Mouse (Mus musculus) thymus, postnatal 25 days (tissue): ENCODE results near the gene Olfr1436.
"Not testable (repeated sequence)": the region's sequence is repeated elsewhere in the genome, so short reads cannot be mapped to it uniquely, and the experiment has no call there.

Experiments
- DNase-seq: peaks from one replicate; pipeline ENCODE4 v3.0.0; 2022

Gene Olfr1436

DNA sequence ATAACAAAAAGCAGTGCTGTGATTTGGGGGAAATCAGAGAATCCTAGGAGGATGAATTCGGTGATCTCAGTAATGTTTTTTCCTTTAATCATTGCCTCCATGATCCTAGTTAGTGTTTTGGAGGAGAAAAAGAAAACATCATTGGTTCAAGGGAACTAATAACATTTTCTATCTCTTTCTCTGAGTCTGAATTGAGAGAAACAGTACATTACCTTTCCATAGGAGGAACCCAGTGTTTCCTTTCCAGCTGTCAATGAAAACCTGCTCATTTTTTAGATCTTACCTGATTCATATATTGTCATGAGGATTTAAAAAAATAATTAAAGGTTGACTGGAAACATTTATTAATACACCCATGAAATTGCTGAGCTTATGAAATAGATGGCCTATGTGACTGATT, at the start of gene Olfr1436:
Gene Olfr1436, minus strand, starts transcription at position 101 of the 400 bp plus-strand sequence.
- not testable (repeated sequence) for DNase-seq

DNA sequence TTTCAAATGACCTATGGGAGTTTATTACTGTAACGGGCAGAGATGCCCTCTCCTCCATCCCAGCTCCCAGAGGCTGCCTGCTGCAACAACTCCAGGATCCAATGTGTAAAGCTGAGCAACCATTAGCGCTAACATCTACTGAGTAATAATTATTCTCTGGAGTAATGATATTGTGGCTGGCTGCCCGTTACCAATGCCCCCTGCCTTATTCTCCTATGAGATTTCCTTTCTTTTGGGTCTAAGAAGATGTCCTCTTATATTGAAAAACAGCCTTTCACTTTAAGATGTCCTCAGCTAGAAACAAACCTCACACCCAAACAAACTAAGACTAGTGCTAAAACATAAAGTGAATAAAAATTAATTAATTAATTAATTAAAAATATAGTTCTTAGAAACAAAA, 36.9 kb upstream of the Olfr1436 start, which contains the start of gene Olfr1438-ps1:
Gene Olfr1438-ps1, minus strand, starts transcription at position 101 of the 400 bp plus-strand sequence.
- no peak for DNase-seq

DNA sequence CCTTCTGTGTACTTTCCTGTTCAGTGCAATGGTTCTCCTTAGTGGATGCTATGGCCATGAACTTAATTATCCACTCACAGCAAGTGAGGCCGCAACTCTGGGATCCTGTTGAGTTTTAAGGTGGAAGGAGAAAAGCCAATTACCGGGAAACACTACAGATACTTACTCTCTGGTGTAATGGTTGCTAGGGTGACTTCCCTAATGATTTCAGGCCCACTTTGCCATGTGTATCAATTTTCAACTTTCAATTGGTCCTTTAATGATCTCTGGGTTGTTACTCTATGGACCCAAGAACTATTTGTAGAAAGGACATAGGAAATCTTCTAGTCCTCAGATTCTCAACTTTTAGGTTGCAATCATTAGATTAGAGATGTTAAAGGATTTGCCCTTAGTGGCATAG, 26.1 kb upstream of the Olfr1436 start, which contains the start of gene Olfr1437:
Gene Olfr1437, minus strand, starts transcription at position 101 of the 400 bp plus-strand sequence.
- no peak for DNase-seq

DNA sequence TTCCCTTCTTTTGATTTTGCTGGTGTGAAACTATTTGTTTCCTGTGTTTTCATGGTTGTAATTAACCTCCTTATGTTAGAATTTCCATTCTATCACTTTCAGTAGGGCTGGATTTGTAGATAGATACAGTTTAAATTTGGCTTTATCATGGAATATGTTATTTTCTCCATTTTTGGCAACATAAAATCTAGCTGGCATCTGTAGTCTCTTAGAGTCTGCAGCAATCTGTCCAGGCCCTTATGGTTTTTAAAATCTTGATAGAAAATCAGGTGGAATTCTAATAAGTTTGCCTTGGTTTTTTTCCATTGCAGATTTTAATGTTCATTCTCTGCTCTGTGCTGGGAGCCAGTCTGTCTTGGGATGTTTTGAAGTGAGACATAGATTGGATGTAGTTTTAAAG, 6.0 kb downstream of the Olfr1436 start:
- no peak for DNase-seq

DNA sequence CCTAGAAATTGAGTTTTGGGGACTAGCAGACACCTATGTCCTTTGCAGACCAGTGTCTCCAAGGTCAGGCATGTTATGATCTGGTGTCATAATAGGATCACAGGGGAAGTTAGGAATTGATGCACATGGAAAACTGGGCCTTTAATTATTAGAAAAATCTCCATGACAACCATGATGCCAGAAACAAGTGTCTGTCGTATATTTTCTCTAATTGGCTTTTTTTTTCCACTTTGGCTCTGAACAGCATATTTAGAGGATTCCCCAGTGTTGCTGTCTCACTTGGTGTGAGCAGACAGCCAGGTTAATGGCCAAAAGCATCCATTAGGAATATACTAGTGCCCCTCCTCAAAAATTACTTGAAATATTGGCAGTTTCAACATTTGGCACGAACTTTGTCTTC, 19.4 kb downstream of the Olfr1436 start, which contains the start of gene Olfr1434:
Gene Olfr1434, plus strand, starts transcription at position 301 of the 400 bp plus-strand sequence.
- DNase-seq = no peak

DNA sequence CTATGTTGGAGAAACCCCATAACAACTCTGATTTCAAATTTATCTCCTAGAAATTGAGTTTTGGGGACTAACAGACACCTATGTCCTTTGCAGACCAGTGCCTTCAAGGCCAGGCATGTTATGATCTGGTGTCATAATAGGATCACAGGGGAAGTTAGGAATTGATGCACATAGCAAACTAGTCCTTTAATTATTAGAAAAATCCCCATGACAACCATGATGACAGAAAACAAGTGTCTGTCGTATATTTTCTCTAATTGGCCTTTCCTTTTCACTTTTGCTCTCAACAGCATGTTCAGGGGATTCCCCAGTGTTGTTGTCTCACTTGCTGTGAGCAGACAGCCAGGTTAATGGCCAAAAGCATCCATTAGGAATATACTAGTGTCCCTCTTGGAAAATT, 38.2 kb downstream of the Olfr1436 start, which contains the start of gene Olfr235:
Gene Olfr235, plus strand, starts transcription at position 301 of the 400 bp plus-strand sequence.
- no peak for DNase-seq
